ENCODE assay signal across 8 mouse cellular contexts in the genomic region with DNA sequence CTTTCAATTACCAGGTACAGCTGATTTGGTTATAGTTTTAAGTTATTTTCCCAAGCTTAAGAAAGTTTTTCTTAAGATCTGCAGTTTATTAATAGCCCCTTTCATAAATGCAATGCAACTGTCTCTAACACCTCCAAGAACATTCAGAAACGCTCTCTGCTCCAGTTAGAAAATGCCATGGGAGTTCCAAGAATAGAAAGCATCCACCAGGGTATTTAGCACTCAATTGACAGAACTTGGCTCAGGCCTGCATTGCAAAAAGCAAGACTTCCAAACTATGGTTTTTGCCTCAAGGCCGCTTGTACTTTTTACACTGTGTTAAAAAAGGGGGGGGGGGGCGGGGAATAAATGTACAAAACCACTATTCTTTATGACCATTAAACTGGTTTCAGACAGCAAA. TPM values are rescaled to one million over a fixed set of nuclear protein-coding genes. Genes with fewer than 3 reads are reported as not detected.
A peak's percentile ranks its signal among the peaks of the same experiment; 100 is the strongest.
DNase-seq lines count a peak whose midpoint lies in the region; ATAC-seq and TF ChIP-seq lines count a peak whose summit lies in the region.

No protein-coding gene starts in this region.

- H3K4me2 ChIP-seq in kidney, embryonic 15.5 days = peak overlapping the region; percentile 85
- H3K4me2 ChIP-seq in hindbrain, embryonic 15.5 days = peak overlapping the region; percentile 94
- peak overlapping the region; percentile 88 for H3K4me2 ChIP-seq in midbrain, embryonic 12.5 days (replicated peaks)

- no peak for ATAC-seq in kidney, embryonic 15.5 days (replicated peaks; ENCODE audit: low FRiP score)
- ATAC-seq in hindbrain, embryonic 15.5 days (ENCODE audit: low FRiP score, low read depth) = no peak
- ATAC-seq in midbrain, embryonic 12.5 days (ENCODE audit: low FRiP score, low read depth) = no peak
- ATAC-seq in granulocyte monocyte progenitor cell, adult 5-6 weeks (replicated peaks; ENCODE audit: poor library complexity, severe bottlenecking) = no peak

- peak overlapping the region; percentile 89 for H3K4me3 ChIP-seq in kidney, embryonic 15.5 days (replicated peaks)
- H3K4me3 ChIP-seq in cortical plate, adult 2 months (ENCODE audit: insufficient read depth, low read length) = peak overlapping the region; percentile 99; the same call in 1 of the 2 replicates
- peak overlapping the region; percentile 86 for H3K4me3 ChIP-seq in hindbrain, embryonic 15.5 days
- H3K4me3 ChIP-seq in midbrain, embryonic 12.5 days = peak overlapping the region; percentile 89; the same call in 1 of the 2 replicates

- peaks cover 10% of the 10 kb centered on the region; the same call in 1 of the 2 replicates for H3K27me3 ChIP-seq in kidney, embryonic 15.5 days
- H3K27me3 ChIP-seq in hindbrain, embryonic 15.5 days = no peaks in the 10 kb centered on the region
- peaks cover 4% of the 10 kb centered on the region for H3K27me3 ChIP-seq in midbrain, embryonic 12.5 days

- H3K4me1 ChIP-seq in kidney, embryonic 15.5 days = peaks cover 15% of the 10 kb centered on the region
- peaks cover 8% of the 10 kb centered on the region for H3K4me1 ChIP-seq in cortical plate, adult 2 months (ENCODE audit: control insufficient read depth, insufficient read depth, low read length)
- peaks cover 29% of the 10 kb centered on the region for H3K4me1 ChIP-seq in hindbrain, embryonic 15.5 days (replicated peaks)
- peaks cover 18% of the 10 kb centered on the region for H3K4me1 ChIP-seq in midbrain, embryonic 12.5 days

- H3K36me3 ChIP-seq in kidney, embryonic 15.5 days = no peaks in the 10 kb centered on the region
- H3K36me3 ChIP-seq in hindbrain, embryonic 15.5 days = no peaks in the 10 kb centered on the region
- no peaks in the 10 kb centered on the region for H3K36me3 ChIP-seq in midbrain, embryonic 12.5 days

- H3K27ac ChIP-seq in kidney, embryonic 15.5 days = no peak overlapping the region
- peak overlapping the region; percentile 99; the same call in 1 of the 2 replicates for H3K27ac ChIP-seq in cortical plate, adult 2 months (ENCODE audit: insufficient read depth, low read length)
- H3K27ac ChIP-seq in hindbrain, embryonic 15.5 days (replicated peaks) = peak overlapping the region; percentile 91
- H3K27ac ChIP-seq in midbrain, embryonic 12.5 days (replicated peaks) = no peak overlapping the region

- no peak for TF ChIP-seq CTCF in cortical plate, adult 2 months (IDR thresholded peaks at IDR 0.05; ENCODE audit: extremely low read depth, insufficient read depth, low read length)

- WGBS in kidney, embryonic 15.5 days = 47% methylated on average over 3 of the region's 3 CpGs
- WGBS in hindbrain, embryonic 15.5 days = 38% methylated on average over 3 of the region's 3 CpGs
- WGBS in midbrain, embryonic 12.5 days = 46% methylated on average over 3 of the region's 3 CpGs

- TF ChIP-seq POLR2A in cortical plate, adult 2 months (IDR thresholded peaks at IDR 0.05; ENCODE audit: extremely low read depth, insufficient read depth, low read length) = no peak

- no peak for DNase-seq in kidney, postnatal 14 days
- DNase-seq in thymus, postnatal 25 days = no peak
- DNase-seq in kidney, adult 8-10 months = no peak

- H3K9ac ChIP-seq in kidney, embryonic 15.5 days = no peak overlapping the region
- H3K9ac ChIP-seq in hindbrain, embryonic 15.5 days = no peak overlapping the region
- H3K9ac ChIP-seq in midbrain, embryonic 12.5 days (replicated peaks) = no peak overlapping the region

- no peaks in the 10 kb centered on the region for H3K9me3 ChIP-seq in kidney, embryonic 15.5 days (replicated peaks)
- H3K9me3 ChIP-seq in hindbrain, embryonic 15.5 days = no peaks in the 10 kb centered on the region
- H3K9me3 ChIP-seq in midbrain, embryonic 12.5 days = no peaks in the 10 kb centered on the region

RNA-seq across cellular contexts. Expression of a gene that starts 0.6 kb away (rescaled TPM):
- 9.0 and 9.9 TPM in 2 replicates for polyA plus RNA-seq in kidney, embryonic 15.5 days (2015; fragmentation: Nextera tagmentation; extraction: Ambion mirVana)
- 21.3 and 21.8 TPM in 2 replicates for polyA plus RNA-seq in cortical plate, adult 2 months (2012; rRNA removed)
- 12.2 and 13.6 TPM in 2 replicates for polyA plus RNA-seq in hindbrain, embryonic 15.5 days (2015; fragmentation: Nextera tagmentation; extraction: Ambion mirVana)
- 8.2 and 9.6 TPM in 2 replicates for polyA plus RNA-seq in midbrain, embryonic 12.5 days (2016; fragmentation: Nextera tagmentation; extraction: Ambion mirVana)
- 8.8 and 9.9 TPM in 2 replicates for total RNA-seq in granulocyte monocyte progenitor cell, adult 5-6 weeks (2014; fragmentation: Nextera tagmentation)
- total RNA-seq in granulocyte monocyte progenitor cell, adult 5-6 weeks (2017) = 4.0 and 5.1 TPM in 2 replicates

RNA-seq across cellular contexts. Expression of a gene that starts 4.5 kb away (rescaled TPM):
- 4.9 and 5.1 TPM in 2 replicates for polyA plus RNA-seq in kidney, embryonic 15.5 days (2015; fragmentation: Nextera tagmentation; extraction: Ambion mirVana)
- 6.2 and 7.6 TPM in 2 replicates for polyA plus RNA-seq in cortical plate, adult 2 months (2012; rRNA removed)
- 0.72 and 1.7 TPM in 2 replicates for polyA plus RNA-seq in hindbrain, embryonic 15.5 days (2015; fragmentation: Nextera tagmentation; extraction: Ambion mirVana)
- polyA plus RNA-seq in midbrain, embryonic 12.5 days (2016; fragmentation: Nextera tagmentation; extraction: Ambion mirVana) = 0.17 and 0.64 TPM in 2 replicates
- total RNA-seq in granulocyte monocyte progenitor cell, adult 5-6 weeks (2014; fragmentation: Nextera tagmentation) = not detected in 2 replicates
- 0.72 TPM in 1 of 2 replicates, not detected in the other for total RNA-seq in granulocyte monocyte progenitor cell, adult 5-6 weeks (2017)

RNA-seq across cellular contexts. Expression of a gene that starts 27.0 kb away (rescaled TPM):
- 35.0 and 36.5 TPM in 2 replicates for polyA plus RNA-seq in kidney, embryonic 15.5 days (2015; fragmentation: Nextera tagmentation; extraction: Ambion mirVana)
- 68.7 and 71.2 TPM in 2 replicates for polyA plus RNA-seq in cortical plate, adult 2 months (2012; rRNA removed)
- polyA plus RNA-seq in hindbrain, embryonic 15.5 days (2015; fragmentation: Nextera tagmentation; extraction: Ambion mirVana) = 42.1 and 47.1 TPM in 2 replicates
- polyA plus RNA-seq in midbrain, embryonic 12.5 days (2016; fragmentation: Nextera tagmentation; extraction: Ambion mirVana) = 59.2 and 60.5 TPM in 2 replicates
- total RNA-seq in granulocyte monocyte progenitor cell, adult 5-6 weeks (2014; fragmentation: Nextera tagmentation) = 41.0 and 49.6 TPM in 2 replicates
- 31.4 and 37.7 TPM in 2 replicates for total RNA-seq in granulocyte monocyte progenitor cell, adult 5-6 weeks (2017)

Comparison
In these comparisons a context has a peak if more than half of its experiments do, and no peak if none do; other contexts are left out.
1. H3K27ac ChIP-seq: peak in cortical plate, adult 2 months (single experiment) and hindbrain, embryonic 15.5 days (single experiment); none in kidney, embryonic 15.5 days (single experiment) and midbrain, embryonic 12.5 days (single experiment).
2. Peak in every context shown above with its lines, with median percentiles within 50 percentile points of each other: H3K4me2 ChIP-seq and H3K4me3 ChIP-seq.